Mouse (Mus musculus) gastrocnemius, adult 2 months (tissue): Measurements from ENCODE around the gene Hba-x. TPM values are rescaled to one million over a fixed set of nuclear protein-coding genes. Genes with fewer than 3 reads are reported as not detected.
A peak's percentile ranks its signal among the peaks of the same experiment; 100 is the strongest.

ENCODE experiments used
- DNase-seq: peaks from one replicate; pipeline ENCODE4 v3.0.0; 2022
- H3K27ac ChIP-seq: fragments of 200-600 bp; 2 replicates; pipeline ENCODE4 v1.8.1; 2022; ENCODE audit warnings: mild to moderate bottlenecking
- H3K4me3 ChIP-seq: fragments of 200-600 bp; 2 replicates; pipeline ENCODE4 v1.8.1; 2022; ENCODE audit warnings: mild to moderate bottlenecking, moderate library complexity
- CTCF ChIP-seq: fragments of 200-600 bp; IDR thresholded peaks from 2 replicates; pipeline ENCODE4 v1.8.1; 2022; ENCODE audit warnings: antibody characterized with exemption, mild to moderate bottlenecking, moderate library complexity
- intact Hi-C: fragments of 180-260 bp; cut with DNase I; formaldehyde crosslinking; loops from one replicate; pipeline ENCODE4 v1.15.1; 2025
- total RNA-seq, 2 experiments: library from RNA; stranded (reverse); gene quantifications; 2 replicates each; pipeline ENCODE4 v1.2.3; 2021

The Hba-x gene
- total RNA-seq, 2 experiments from 2014 or later = not detected

DNA sequence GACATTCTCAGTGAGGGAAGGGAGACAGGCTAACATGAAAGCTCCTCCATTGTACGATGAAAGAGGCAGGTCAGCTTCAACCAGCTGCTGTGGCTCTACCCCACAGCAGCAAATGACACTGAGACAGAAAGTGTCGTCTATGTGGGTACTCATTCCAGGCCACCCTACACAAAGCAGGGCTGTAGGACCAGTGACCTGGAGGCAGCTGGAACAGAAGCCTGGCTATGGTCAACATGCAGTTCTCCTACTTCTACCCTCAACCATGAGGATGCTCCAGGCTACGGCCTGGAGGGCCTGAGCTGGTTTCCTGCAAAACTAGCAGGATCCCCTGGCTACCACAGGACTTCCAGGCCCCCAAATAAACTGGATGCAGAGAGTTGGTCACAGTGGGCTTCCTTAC lies 19.6 kb upstream of the Hba-x start:
- DNase-seq = no peak
- intact Hi-C loops = no loop called here
- Histone ChIP-seq H3K4me3 (no peak overlapping the region), H3K27ac (no peak overlapping the region)
- no peak for TF ChIP-seq CTCF

DNA sequence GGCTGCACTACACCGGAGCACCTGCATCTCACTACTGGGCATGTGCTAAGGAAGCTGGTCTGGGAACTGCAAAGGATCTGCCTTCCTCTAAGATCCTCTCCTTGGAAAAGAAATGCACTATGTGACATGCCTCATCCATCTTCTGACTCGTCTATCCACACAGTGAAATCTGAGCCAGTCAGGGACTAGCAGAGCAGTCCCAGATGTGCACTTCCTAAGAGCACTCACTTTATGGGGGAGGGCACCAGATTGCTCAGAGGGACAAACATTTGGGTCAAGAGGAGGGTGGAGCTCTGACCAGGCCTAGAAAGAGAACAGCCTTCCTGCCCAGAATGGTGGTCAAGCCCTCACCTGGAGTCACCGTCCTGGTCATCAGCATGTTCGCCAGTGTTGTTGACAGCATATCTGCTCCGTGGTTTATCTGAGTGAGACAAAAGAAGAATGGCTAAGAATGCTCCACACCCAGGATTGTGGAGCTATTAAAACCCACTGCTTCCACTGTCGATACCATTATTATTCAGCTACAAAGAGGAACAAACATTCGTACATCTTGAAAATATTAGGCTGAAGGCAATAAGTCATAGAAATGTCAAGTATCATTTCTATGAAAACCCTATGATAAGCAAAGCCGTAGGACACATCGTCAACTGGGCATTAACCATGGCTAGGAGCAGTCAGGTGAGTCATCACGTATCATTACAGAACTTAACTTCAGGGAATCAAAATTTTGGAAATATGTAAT lies 13.4 kb upstream of the Hba-x start:
- no peak overlapping the region for H3K27ac ChIP-seq
- TF ChIP-seq CTCF = no peak
- DNase-seq = no peak
- intact Hi-C loops = no loop called here
- no peak overlapping the region for H3K4me3 ChIP-seq

DNA sequence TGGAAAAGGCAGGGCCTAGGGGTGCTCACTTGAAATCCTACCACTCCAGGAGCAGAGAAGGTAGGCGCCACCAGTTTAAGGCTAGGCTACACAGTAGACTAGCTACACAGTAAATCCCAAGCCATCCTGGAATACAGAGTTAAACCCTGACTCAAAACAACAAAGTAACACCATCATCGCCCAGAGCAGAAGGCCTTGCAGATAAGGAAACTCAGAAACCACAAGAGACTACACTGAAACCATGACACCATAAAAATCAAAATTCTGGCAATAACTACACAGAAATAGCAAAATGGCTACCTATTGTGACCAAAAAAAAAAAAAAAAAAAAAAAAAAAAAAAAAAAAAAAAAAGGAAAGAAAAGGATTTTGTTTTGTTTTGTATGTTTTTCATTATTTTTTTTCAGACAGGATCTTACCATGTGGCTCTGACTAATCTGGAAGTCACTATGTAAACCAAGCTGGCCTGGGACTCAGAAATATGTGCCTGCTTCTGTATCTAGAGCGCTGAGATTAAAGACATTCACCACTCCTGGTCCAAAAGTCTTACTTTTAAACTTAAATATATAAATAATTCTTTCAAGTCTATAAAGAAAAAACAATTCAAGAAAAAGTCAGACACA lies 11.0 kb upstream of the Hba-x start:
- no peak overlapping the region for H3K27ac ChIP-seq
- intact Hi-C loops = no loop called here
- no peak overlapping the region for H3K4me3 ChIP-seq
- no peak for DNase-seq
- no peak for TF ChIP-seq CTCF

DNA sequence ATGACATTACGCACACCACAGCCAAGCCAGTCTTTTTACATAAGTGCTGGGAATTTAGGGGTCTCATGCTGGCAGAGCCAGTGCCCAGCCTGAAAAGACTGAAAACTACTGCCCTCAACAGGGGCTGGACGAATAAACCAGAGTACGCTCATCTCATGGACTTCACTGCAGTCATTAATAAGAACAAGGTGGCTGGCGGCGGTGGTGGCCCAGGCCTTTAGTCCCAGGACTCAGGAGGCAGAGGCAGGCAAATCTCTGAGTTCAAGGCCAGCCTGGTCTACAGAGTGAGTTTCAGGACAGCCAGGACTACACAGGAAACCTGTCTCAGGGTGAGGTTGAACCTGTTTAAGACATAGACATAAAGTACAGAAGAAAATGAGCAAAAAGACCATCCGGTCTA lies 10.0 kb upstream of the Hba-x start:
- intact Hi-C loops = no loop called here
- DNase-seq = no peak
- H3K27ac ChIP-seq = no peak overlapping the region

GRCm38 (mm10) chr11:32266776-32267175 lies 9.4 kb upstream of the Hba-x start:
- intact Hi-C loops = no loop called here
- DNase-seq = no peak
- TF ChIP-seq CTCF = no peak
- Histone ChIP-seq H3K27ac (peak overlapping the region; percentile 97), H3K4me3 (peak overlapping the region; percentile 81)

More for the DNA sequence above, 10.0 kb upstream of the Hba-x start:
- TF ChIP-seq CTCF = no peak
- H3K4me3 ChIP-seq = no peak overlapping the region; the same call in 1 of the 2 replicates

- TF ChIP-seq CTCF = no peak
- intact Hi-C loops = no loop called here
- peak; percentile 99 for DNase-seq
- H3K27ac ChIP-seq = peak within 1 kb of the TSS; percentile 97
- peak within 1 kb of the TSS; percentile 81 for H3K4me3 ChIP-seq
Measured at GRCm38 (mm10) chr11:32267188-32267884, 8.9 kb upstream of the Hba-x start, which contains the start of gene Nprl3. Nprl3 (minus strand) TSS chr11:32267707.

- TF ChIP-seq CTCF = no peak
- no peak for DNase-seq
- H3K27ac ChIP-seq = peak overlapping the region; percentile 97
- intact Hi-C loops = no loop called here
- H3K4me3 ChIP-seq = peak overlapping the region; percentile 81
Measured at GRCm38 (mm10) chr11:32267964-32268363, 8.2 kb upstream of the Hba-x start.

DNA sequence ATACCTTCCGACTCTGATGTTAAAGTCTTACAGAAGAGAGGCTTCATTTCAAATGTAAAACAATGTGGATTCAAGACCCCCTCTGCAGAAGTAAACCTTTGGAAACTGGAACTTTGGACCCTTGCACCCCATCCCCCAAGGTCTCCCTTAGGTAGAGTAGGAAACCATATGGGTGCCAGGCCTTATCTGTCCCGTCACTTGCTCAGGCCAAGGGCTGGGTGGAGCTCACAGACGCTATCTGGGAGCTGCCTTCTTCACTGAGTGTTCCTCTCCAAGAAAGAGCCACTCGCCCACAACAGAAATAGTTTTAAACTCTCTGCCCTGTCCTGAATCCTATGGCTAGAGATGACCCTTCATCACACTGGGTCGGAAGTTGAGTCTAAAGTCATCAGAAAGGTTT lies 7.2 kb upstream of the Hba-x start:
- Histone ChIP-seq H3K27ac (no peak overlapping the region), H3K4me3 (no peak overlapping the region)
- TF ChIP-seq CTCF = no peak
- DNase-seq = no peak
- intact Hi-C loops = no loop called here

GRCm38 (mm10) chr11:32271178-32271577 lies 5.0 kb upstream of the Hba-x start:
- TF ChIP-seq CTCF = no peak
- H3K4me3 ChIP-seq = no peak overlapping the region

DNA sequence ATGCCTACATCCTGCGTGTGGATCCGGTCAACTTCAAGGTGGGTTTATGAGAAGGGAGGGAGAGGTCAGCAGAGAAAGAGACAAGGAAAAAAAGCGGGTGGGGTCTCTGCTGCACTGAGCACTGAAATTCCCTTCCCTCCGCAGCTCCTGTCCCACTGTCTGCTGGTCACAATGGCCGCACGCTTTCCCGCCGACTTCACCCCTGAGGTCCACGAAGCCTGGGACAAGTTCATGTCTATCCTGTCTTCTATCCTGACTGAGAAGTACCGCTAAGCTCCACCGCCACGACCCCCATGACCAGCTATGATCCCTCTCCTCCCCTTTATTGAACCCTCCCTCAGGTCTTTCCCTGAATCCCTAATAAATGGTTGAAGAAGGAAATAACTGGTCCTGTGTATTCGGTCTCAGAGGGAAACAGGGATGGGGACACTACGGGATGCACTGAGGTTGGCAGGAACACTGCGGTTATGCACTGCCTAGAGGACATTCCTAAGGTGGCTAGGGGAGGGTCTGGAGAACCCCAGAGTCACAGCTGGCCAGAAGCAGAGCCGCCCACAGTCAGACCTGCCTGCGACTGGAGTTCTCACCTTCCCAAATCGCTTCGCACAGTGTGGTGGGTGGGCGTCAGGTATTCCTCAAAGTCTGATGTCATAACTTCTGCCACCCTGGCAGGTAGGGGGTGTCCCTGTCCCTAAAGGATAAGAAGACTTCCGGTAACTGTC lies 1.7 kb downstream of the Hba-x start:
- no peak for TF ChIP-seq CTCF
- Histone ChIP-seq H3K27ac (no peak overlapping the region), H3K4me3 (no peak overlapping the region)
- intact Hi-C loops = no loop called here
- DNase-seq = no peak

More at GRCm38 (mm10) chr11:32271178-32271577, 5.0 kb upstream of the Hba-x start:
- intact Hi-C loops = no loop called here
- DNase-seq = no peak
- H3K27ac ChIP-seq = no peak overlapping the region

DNA sequence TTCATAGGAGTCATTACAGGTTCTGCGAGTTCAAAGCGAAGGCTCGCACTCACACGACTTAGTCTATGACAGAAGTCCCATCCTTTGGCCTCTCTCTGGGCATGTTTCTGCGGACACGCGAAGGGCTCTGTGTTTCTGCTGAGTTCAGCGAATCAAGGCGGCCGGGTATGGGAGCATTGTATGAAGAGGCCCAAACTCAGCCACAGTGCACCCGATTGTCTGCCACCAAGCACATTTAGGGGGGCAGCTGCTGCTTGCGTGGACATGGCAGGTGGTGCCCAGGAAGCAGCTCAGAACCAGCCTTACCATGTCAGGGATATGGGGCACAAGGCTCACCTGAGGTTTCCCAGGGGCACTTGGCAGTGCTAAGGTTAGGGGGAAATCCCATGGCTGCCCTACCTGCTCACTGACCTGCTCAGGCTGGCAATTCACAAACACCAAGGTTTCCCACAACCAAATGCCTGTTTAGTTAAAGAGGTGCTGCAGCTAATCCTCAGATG lies 2.3 kb downstream of the Hba-x start:
- TF ChIP-seq CTCF = no peak
- Histone ChIP-seq H3K27ac (no peak overlapping the region), H3K4me3 (no peak overlapping the region)
- intact Hi-C loops = no loop called here
- no peak for DNase-seq

GRCm38 (mm10) chr11:32280646-32281045 lies 4.4 kb downstream of the Hba-x start:
- Histone ChIP-seq H3K4me3 (no peak overlapping the region), H3K27ac (no peak overlapping the region)
- no peak for TF ChIP-seq CTCF
- no peak for DNase-seq
- intact Hi-C loops = no loop called here
